Mouse (Mus musculus): ENCODE measurements at regions not wholly inside any gene's neighbourhood (a gene's known extent, or its start where the extent isn't known, plus 50 kb on each side); places are given as distances from the start of the nearest gene placed in this dataset.

GRCm38 (mm10) chr2:178542032-178542431, 111.7 kb downstream of the Cdh26 start:
- ATAC-seq (replicated peaks; ENCODE audit: insufficient number of reproducible peaks, low FRiP score, low TSS enrichment, poor library complexity, severe bottlenecking) = no peak

- no peak for ATAC-seq (replicated peaks; ENCODE audit: insufficient number of reproducible peaks, low FRiP score, low TSS enrichment, poor library complexity, severe bottlenecking)
These were observed 114.1 kb downstream of the Cdh26 start for GRCm38 (mm10) chr2:178544411-178544810.

GRCm38 (mm10) chr2:178545601-178546352, 115.4 kb downstream of the Cdh26 start:
- ATAC-seq (replicated peaks; ENCODE audit: insufficient number of reproducible peaks, low FRiP score, low TSS enrichment, poor library complexity, severe bottlenecking) = no peak

GRCm38 (mm10) chr2:178546353-178546720, 116.0 kb downstream of the Cdh26 start:
- no peak for ATAC-seq (replicated peaks; ENCODE audit: insufficient number of reproducible peaks, low FRiP score, low TSS enrichment, poor library complexity, severe bottlenecking)

GRCm38 (mm10) chr2:178546888-178547287, 116.6 kb downstream of the Cdh26 start:
- ATAC-seq (replicated peaks; ENCODE audit: insufficient number of reproducible peaks, low FRiP score, low TSS enrichment, poor library complexity, severe bottlenecking) = no peak

- no peak for ATAC-seq (replicated peaks; ENCODE audit: insufficient number of reproducible peaks, low FRiP score, low TSS enrichment, poor library complexity, severe bottlenecking)
These were observed 118.6 kb downstream of the Cdh26 start for GRCm38 (mm10) chr2:178548937-178549336.

GRCm38 (mm10) chr2:178553736-178554135, 123.4 kb downstream of the Cdh26 start:
- no peak for ATAC-seq (replicated peaks; ENCODE audit: insufficient number of reproducible peaks, low FRiP score, low TSS enrichment, poor library complexity, severe bottlenecking)

- no peak for ATAC-seq (replicated peaks; ENCODE audit: insufficient number of reproducible peaks, low FRiP score, low TSS enrichment, poor library complexity, severe bottlenecking)
These were observed 125.5 kb downstream of the Cdh26 start for GRCm38 (mm10) chr2:178555692-178556340.

- no peak for ATAC-seq (replicated peaks; ENCODE audit: insufficient number of reproducible peaks, low FRiP score, low TSS enrichment, poor library complexity, severe bottlenecking)
These were observed 127.6 kb downstream of the Cdh26 start for GRCm38 (mm10) chr2:178557934-178558333.

GRCm38 (mm10) chr2:178563287-178563686, 133.0 kb downstream of the Cdh26 start:
- ATAC-seq (replicated peaks; ENCODE audit: insufficient number of reproducible peaks, low FRiP score, low TSS enrichment, poor library complexity, severe bottlenecking) = no peak

GRCm38 (mm10) chr2:178565368-178565818, 135.1 kb downstream of the Cdh26 start:
- no peak for ATAC-seq (replicated peaks; ENCODE audit: insufficient number of reproducible peaks, low FRiP score, low TSS enrichment, poor library complexity, severe bottlenecking)

- ATAC-seq (replicated peaks; ENCODE audit: insufficient number of reproducible peaks, low FRiP score, low TSS enrichment, poor library complexity, severe bottlenecking) = no peak
These were observed 137.2 kb downstream of the Cdh26 start for GRCm38 (mm10) chr2:178567493-178567892.

GRCm38 (mm10) chr2:178572301-178572700, 142.0 kb downstream of the Cdh26 start:
- ATAC-seq (replicated peaks; ENCODE audit: insufficient number of reproducible peaks, low FRiP score, low TSS enrichment, poor library complexity, severe bottlenecking) = no peak

- no peak for ATAC-seq (replicated peaks; ENCODE audit: insufficient number of reproducible peaks, low FRiP score, low TSS enrichment, poor library complexity, severe bottlenecking)
These were observed 144.5 kb downstream of the Cdh26 start for GRCm38 (mm10) chr2:178574859-178575258.

GRCm38 (mm10) chr2:178575403-178575802, 145.1 kb downstream of the Cdh26 start:
- no peak for ATAC-seq (replicated peaks; ENCODE audit: insufficient number of reproducible peaks, low FRiP score, low TSS enrichment, poor library complexity, severe bottlenecking)

- no peak for ATAC-seq (replicated peaks; ENCODE audit: insufficient number of reproducible peaks, low FRiP score, low TSS enrichment, poor library complexity, severe bottlenecking)
These were observed 145.7 kb downstream of the Cdh26 start for GRCm38 (mm10) chr2:178576067-178576466.

GRCm38 (mm10) chr2:178579571-178579970, 149.2 kb downstream of the Cdh26 start:
- no peak for ATAC-seq (replicated peaks; ENCODE audit: insufficient number of reproducible peaks, low FRiP score, low TSS enrichment, poor library complexity, severe bottlenecking)

- ATAC-seq (replicated peaks; ENCODE audit: insufficient number of reproducible peaks, low FRiP score, low TSS enrichment, poor library complexity, severe bottlenecking) = no peak
These were observed 151.0 kb downstream of the Cdh26 start for GRCm38 (mm10) chr2:178581306-178581705.

- ATAC-seq (replicated peaks; ENCODE audit: insufficient number of reproducible peaks, low FRiP score, low TSS enrichment, poor library complexity, severe bottlenecking) = no peak
These were observed 154.7 kb downstream of the Cdh26 start for GRCm38 (mm10) chr2:178584970-178585566.

GRCm38 (mm10) chr2:178587134-178587636, 156.9 kb downstream of the Cdh26 start:
- ATAC-seq (replicated peaks; ENCODE audit: insufficient number of reproducible peaks, low FRiP score, low TSS enrichment, poor library complexity, severe bottlenecking) = no peak
